Mouse (Mus musculus): ENCODE measurements at regions not wholly inside any gene's neighbourhood (a gene's known extent, or its start where the extent isn't known, plus 50 kb on each side); places are given as distances from the start of the nearest gene placed in this dataset.

DNA sequence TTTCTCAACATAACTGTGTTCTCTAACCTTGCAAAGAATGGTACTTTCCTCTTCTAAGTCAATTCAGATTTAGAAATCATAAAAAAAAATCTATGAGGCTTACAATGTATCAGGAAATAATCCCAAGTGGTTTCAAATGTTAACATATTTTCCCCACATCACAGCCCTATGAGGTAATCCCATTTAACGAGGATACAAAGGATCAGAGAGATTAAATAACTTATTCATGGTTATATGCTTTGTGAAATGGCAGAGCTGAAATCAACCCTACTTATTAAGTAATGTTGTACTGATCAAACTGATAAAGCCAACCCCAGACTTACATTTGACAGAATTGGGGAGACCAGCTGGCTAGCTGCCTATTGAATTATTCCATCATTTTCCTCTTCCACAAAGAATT is 614.4 kb downstream of the Ntrk3 start:
- TF ChIP-seq FLI1 (IDR thresholded peaks at IDR 0.05; ENCODE audit: low read length) (no peak), GATA1 (IDR thresholded peaks at IDR 0.05; ENCODE audit: borderline replicate concordance, low read length) (no peak)
- Histone ChIP-seq H3K27me3 (replicated peaks) (no peaks in the 10 kb centered on the region), H3K9me3 (peaks cover 3% of the 10 kb centered on the region; the same call in 1 of the 2 replicates), H3K4me1 (no peaks in the 10 kb centered on the region), H3K4me3 (replicated peaks) (no peak overlapping the region), H3K36me3 (replicated peaks; ENCODE audit: low read length) (no peaks in the 10 kb centered on the region)

GRCm38 (mm10) chr7:78121151-78121486 is 616.7 kb downstream of the Ntrk3 start:
- no peak overlapping the region for H3K4me3 ChIP-seq (replicated peaks)
- H3K27me3 ChIP-seq (replicated peaks): no peaks in the 10 kb centered on the region
- no peak for TF ChIP-seq GATA1 (IDR thresholded peaks at IDR 0.05; ENCODE audit: borderline replicate concordance, low read length)
- no peak for TF ChIP-seq FLI1 (IDR thresholded peaks at IDR 0.05; ENCODE audit: low read length)
- H3K9me3 ChIP-seq: peaks cover 3% of the 10 kb centered on the region; the same call in 1 of the 2 replicates
- no peaks in the 10 kb centered on the region for H3K36me3 ChIP-seq (replicated peaks; ENCODE audit: low read length)
- H3K4me1 ChIP-seq: no peaks in the 10 kb centered on the region

DNA sequence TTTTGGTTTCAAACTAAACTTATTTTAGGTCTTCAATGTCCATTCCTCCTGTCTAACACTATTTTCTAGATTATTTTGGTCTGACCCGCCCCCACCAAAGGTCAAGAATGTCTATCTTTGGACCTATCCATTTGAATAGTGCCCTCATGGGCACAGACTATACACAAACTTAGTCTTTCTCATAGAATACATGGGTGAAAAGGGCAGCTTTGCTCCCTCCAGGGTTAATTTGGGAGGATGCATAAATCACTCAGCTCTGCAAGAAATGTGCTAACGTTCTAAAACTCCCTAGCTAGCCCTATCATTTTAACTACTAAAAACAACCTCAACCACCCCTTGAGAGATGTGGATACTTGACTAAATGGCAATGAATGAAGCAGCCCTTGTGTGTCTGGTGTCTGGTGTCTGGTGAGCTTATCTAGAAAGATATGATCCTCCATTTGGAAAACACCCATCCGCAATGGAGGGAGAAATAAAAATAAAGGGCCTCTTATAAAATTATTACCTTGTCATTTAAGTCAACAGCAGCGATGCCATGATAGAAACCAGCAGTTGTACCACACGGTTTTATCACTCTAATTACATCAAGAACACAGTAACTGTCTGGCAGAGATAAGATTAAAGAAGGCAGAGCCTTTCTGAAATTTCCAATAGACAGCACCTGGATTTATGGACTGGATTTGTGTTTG is 617.2 kb downstream of the Ntrk3 start:
- H3K4me1 ChIP-seq: no peaks in the 10 kb centered on the region

DNA sequence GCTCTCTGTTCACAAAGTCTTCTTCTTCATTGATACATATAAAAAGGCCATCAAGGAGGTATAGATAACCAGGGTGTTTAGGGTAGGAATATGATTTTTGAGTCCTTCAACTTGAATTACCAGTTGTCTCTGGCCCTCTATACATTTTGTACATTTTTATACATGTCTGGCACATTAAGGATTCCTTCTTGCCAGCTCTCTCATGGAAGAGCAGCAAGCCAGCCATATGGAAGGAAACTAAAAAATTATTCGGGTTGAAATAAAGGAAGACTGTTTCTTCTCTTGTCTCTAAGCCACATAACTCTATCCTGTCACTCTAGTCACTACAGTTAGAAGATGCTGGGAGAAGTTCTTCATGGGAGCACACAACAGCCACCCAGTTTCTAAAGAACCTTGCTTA is 618.0 kb downstream of the Ntrk3 start:
- Histone ChIP-seq H3K4me1 (no peaks in the 10 kb centered on the region), H3K36me3 (replicated peaks; ENCODE audit: low read length) (no peaks in the 10 kb centered on the region), H3K9me3 (peaks cover 3% of the 10 kb centered on the region; the same call in 1 of the 2 replicates), H3K4me3 (replicated peaks) (no peak overlapping the region), H3K27me3 (replicated peaks) (no peaks in the 10 kb centered on the region)
- no peak for TF ChIP-seq GATA1 (IDR thresholded peaks at IDR 0.05; ENCODE audit: borderline replicate concordance, low read length)
- TF ChIP-seq FLI1 (IDR thresholded peaks at IDR 0.05; ENCODE audit: low read length): no peak

More for the DNA sequence above, 617.2 kb downstream of the Ntrk3 start:
- peaks cover 3% of the 10 kb centered on the region; the same call in 1 of the 2 replicates for H3K9me3 ChIP-seq
- TF ChIP-seq FLI1 (IDR thresholded peaks at IDR 0.05; ENCODE audit: low read length): no peak
- no peak for TF ChIP-seq GATA1 (IDR thresholded peaks at IDR 0.05; ENCODE audit: borderline replicate concordance, low read length)
- no peaks in the 10 kb centered on the region for H3K36me3 ChIP-seq (replicated peaks; ENCODE audit: low read length)
- no peaks in the 10 kb centered on the region for H3K27me3 ChIP-seq (replicated peaks)
- H3K4me3 ChIP-seq (replicated peaks): no peak overlapping the region

DNA sequence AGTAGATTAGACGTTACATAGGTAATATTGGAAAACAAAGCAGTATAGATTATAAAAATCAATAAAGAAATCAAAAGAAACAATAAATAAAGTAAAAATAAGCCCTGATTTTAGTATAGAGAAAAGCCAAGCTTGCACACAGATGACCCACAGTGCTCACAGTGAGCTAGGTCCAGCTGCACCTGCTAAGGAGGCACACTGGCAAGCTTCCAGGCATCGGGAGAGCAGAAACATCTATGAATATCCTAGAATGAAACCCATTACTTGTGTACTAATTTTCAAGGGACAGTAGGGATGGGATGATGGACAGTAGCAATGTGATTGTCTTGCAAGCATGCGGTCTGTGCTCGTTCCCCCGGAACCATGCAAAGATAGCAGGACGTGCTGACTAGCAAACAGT is 626.5 kb downstream of the Ntrk3 start:
- peaks cover 3% of the 10 kb centered on the region; the same call in 1 of the 2 replicates for H3K9me3 ChIP-seq
- no peaks in the 10 kb centered on the region for H3K27me3 ChIP-seq (replicated peaks)
- no peaks in the 10 kb centered on the region for H3K4me1 ChIP-seq
- TF ChIP-seq GATA1 (IDR thresholded peaks at IDR 0.05; ENCODE audit: borderline replicate concordance, low read length) (no peak), FLI1 (IDR thresholded peaks at IDR 0.05; ENCODE audit: low read length) (no peak)
- no peaks in the 10 kb centered on the region for H3K36me3 ChIP-seq (replicated peaks; ENCODE audit: low read length)
- H3K4me3 ChIP-seq (replicated peaks): no peak overlapping the region

GRCm38 (mm10) chr7:78103536-78104279 is 634.1 kb downstream of the Ntrk3 start:
- TF ChIP-seq GATA1 (IDR thresholded peaks at IDR 0.05; ENCODE audit: borderline replicate concordance, low read length) (no peak), FLI1 (IDR thresholded peaks at IDR 0.05; ENCODE audit: low read length) (no peak)
- no peaks in the 10 kb centered on the region for H3K27me3 ChIP-seq (replicated peaks)
- H3K4me3 ChIP-seq (replicated peaks): no peak overlapping the region
- H3K4me1 ChIP-seq: no peaks in the 10 kb centered on the region
- no peaks in the 10 kb centered on the region for H3K36me3 ChIP-seq (replicated peaks; ENCODE audit: low read length)
- peaks cover 7% of the 10 kb centered on the region for H3K9me3 ChIP-seq

- H3K9me3 ChIP-seq: peaks cover 7% of the 10 kb centered on the region
- H3K36me3 ChIP-seq (replicated peaks; ENCODE audit: low read length): no peaks in the 10 kb centered on the region
- no peaks in the 10 kb centered on the region for H3K27me3 ChIP-seq (replicated peaks)
- H3K4me3 ChIP-seq (replicated peaks): no peak overlapping the region
- H3K4me1 ChIP-seq: no peaks in the 10 kb centered on the region
- TF ChIP-seq GATA1 (IDR thresholded peaks at IDR 0.05; ENCODE audit: borderline replicate concordance, low read length) (no peak), FLI1 (IDR thresholded peaks at IDR 0.05; ENCODE audit: low read length) (no peak)
Measured at GRCm38 (mm10) chr7:78102396-78102795, 635.4 kb downstream of the Ntrk3 start.

GRCm38 (mm10) chr7:78086566-78087008 is 651.2 kb downstream of the Ntrk3 start:
- Histone ChIP-seq H3K4me3 (replicated peaks) (no peak overlapping the region), H3K4me1 (no peaks in the 10 kb centered on the region), H3K9me3 (peaks cover 15% of the 10 kb centered on the region), H3K36me3 (replicated peaks; ENCODE audit: low read length) (no peaks in the 10 kb centered on the region), H3K27me3 (replicated peaks) (no peaks in the 10 kb centered on the region)
- TF ChIP-seq GATA1 (IDR thresholded peaks at IDR 0.05; ENCODE audit: borderline replicate concordance, low read length) (no peak), FLI1 (IDR thresholded peaks at IDR 0.05; ENCODE audit: low read length) (no peak)

DNA sequence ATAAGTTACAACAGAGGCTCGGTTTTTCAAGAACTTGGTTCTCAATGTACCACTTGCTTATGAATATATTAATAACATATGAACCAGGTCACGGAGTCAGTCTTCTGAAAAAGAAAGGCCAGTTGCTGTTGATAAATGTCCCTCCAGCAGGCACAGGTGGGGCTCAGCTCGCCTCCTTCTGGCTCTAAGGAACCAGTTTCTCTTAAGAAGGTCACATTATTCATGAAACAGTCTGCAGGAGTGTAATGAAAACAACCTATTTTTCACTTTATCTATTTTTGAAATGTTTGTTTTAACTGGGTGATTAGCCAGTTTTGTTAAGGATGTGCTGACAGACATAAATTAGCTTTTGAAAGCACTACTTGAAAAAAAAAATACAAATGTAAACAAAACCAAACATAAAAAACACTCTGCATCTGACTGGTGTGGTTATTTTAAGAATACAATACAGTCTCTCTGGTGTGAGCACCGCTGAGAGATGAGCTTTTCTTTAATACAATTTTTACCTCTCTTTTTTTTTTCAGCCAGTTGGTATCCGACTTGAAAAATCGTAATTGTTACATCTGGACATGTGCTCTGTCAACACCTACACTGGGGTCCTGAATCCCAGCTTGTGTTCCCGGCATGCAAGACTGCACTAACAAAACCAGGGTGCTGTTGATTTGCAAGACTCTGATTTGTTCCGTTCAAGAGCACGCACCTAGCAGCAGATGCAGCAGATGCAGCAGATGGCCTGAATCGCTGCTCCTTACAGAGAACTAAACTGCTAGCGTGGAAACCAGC is 651.8 kb downstream of the Ntrk3 start:
- H3K4me1 ChIP-seq: no peaks in the 10 kb centered on the region
- H3K36me3 ChIP-seq (replicated peaks; ENCODE audit: low read length): no peaks in the 10 kb centered on the region
- no peak for TF ChIP-seq GATA1 (IDR thresholded peaks at IDR 0.05; ENCODE audit: borderline replicate concordance, low read length)
- TF ChIP-seq FLI1 (IDR thresholded peaks at IDR 0.05; ENCODE audit: low read length): no peak
- H3K9me3 ChIP-seq: peaks cover 15% of the 10 kb centered on the region
- no peaks in the 10 kb centered on the region for H3K27me3 ChIP-seq (replicated peaks)
- no peak overlapping the region for H3K4me3 ChIP-seq (replicated peaks)
